Mouse (Mus musculus) right cerebral cortex, postnatal 10 days (tissue): ENCODE results near the gene Fcmr.

Experiments used
- DNase-seq, 2 experiments: peaks; one replicate each; pipeline ENCODE4 v3.0.0; 2021; ENCODE audit warnings: low spot score in 2 of 2

Fcmr gene

DNA sequence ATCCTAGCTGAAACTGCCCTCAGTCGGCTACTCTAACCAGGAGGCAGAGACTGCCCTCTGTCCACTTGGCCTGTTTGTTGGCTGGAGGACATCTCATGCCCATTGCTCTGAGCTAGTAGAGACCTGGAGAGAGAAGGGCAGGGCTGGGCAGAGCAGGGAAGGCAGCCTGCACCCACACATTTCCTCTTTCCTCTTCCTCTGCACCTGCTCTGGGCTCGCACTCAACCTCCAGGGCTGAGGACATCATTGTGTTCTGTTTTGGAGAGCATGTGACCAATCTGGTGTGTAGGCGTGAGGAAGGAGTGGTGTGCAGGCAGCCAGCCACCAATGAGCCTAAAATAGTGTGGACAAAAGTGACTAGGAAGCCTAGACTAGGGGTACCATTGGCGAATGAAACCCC lies 1.2 kb upstream of the Fcmr start:
- no peak for DNase-seq

DNA sequence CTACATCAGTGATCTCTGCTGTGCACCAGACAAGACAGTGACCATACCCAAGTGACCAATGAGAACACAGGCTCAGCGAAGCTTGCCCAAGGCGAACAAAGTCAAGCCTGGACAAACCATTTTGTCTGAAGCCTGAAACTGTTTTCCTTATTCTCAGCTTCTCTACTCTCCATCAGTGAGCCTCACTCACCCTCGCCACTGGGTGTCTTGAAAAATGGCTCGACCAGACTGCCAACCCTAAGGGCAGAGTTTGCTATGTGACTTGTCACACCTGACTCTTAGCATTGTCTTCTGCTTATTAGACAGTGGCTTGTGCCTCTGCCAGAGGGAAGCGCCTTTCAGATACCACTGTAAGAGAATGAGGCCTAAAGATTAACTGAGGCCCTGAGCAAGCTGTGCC lies 728 bp upstream of the Fcmr start:
- DNase-seq = no peak

- DNase-seq = no peak
These were observed 7.4 kb downstream of the Fcmr start for GRCm38 (mm10) chr1:130872912-130873311.

DNA sequence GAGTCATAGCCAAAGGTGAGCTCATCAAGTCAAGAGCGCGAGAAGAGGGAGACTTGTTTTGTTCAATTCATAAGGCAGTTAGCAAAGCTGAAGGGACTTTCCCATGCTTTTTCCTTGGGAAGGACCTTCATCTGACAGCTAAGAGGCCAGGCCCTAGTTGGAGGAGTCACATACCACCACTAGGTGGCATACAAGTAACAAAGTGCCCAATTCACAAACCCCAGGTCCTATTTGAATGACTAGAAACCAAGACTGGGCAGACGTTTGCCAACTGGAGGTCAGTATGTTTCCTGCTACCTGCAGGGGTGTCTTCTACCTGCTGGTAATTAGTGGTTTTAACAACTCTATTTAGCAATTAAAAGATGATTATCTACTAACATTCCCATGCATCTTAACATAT lies 9.7 kb downstream of the Fcmr start:
- peak; percentile 45 to 50 for DNase-seq

DNA sequence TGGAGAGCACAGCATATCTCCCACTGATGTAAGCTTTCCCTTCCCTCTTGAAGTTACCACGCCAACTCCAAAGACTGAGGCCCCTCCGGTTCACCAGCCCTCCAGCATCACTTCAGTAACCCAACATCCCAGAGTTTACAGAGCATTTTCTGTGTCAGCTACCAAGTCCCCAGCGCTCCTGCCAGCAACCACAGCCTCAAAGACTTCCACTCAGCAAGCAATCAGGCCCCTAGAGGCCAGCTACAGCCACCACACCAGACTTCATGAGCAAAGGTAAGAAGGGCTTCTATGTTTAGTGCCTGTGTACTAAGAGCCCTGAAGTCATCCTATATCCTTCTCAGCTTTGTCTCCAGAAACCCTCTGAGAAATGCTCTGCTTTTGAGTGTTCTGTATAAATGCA lies 10.4 kb downstream of the Fcmr start:
- no peak for DNase-seq

GRCm38 (mm10) chr1:130876931-130877509 lies 11.6 kb downstream of the Fcmr start:
- DNase-seq = peak; percentile 66 to 77

DNA sequence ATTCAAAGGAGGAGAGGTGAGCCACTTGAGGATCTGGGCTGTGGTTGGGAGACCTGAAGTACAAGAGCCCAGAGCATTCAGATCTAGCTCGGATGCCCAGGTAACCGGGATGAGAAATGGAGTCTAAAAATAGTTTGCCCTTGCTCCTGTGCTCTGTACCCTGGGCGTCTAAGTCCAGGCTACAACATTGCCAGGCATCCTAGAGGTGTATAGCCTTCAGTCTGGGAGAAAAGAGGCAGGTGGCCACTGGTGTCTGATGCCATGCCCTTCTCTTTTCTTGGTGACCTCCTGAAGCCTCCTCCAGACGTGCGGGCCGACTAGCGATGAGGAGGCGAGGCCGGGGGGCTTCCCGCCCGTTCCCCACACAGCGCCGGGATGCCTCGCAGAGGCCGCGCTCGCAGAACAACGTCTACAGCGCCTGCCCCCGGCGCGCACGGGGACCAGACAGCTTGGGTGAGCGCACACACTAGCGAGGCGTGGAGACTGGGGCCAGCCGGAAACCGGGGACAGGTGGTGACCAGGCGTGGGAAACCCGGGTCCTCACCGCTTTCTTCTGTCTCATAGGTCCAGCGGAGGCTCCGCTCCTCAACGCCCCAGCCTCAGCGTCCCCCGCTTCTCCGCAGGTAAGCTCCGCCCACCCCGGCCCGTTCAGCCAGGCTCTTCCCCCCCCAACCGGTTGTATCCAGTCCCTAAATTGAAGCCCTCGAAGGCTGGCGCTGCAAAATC lies 12.6 kb downstream of the Fcmr start:
- peak in 1 of 2 experiments; percentile 25 for DNase-seq

DNA sequence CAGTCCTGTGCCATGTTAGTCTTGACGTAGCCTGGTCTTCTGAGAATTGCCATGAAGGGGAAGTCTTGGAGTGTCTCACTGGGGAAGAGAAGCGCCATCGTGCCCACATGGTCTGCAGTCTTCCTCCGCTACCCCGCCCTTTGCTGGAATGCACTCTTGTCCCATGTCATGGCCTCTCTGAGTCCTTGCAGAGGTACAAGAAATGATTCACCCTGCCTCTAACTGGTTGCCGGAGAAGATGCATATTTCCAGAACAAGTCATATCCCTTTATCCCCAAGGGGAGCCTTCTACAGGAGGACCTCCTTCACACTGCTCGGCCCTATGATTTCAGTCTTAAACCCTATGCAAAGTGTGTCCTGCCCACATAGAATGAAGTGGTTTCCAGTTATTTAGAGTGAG lies 14.5 kb downstream of the Fcmr start:
- DNase-seq = no peak

GRCm38 (mm10) chr1:130883146-130883545 lies 17.7 kb downstream of the Fcmr start:
- no peak for DNase-seq

DNA sequence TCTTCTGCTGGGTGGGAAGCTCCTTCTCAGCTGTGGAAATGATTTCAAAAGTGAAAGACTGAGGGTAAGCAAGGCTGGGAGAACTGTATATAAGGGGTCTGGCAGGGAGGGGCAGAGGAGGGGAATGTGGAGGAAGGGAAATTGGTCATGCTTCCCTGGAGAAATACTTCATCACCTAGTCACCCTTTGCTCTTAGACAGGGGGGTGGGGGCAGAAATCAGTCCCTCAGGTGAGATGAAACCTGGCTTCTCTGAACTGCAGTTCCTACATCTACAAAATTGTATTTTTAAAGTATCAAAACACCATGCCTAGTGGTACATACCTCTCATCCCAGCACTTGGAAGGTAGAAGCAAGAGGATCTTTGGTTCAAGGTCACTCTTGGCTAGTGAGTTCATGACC lies 21.9 kb downstream of the Fcmr start, which contains the start of gene Il24:
Gene Il24 (minus strand): TSS at position 101 of the 400 bp plus-strand sequence.
- no peak for DNase-seq

GRCm38 (mm10) chr1:130892446-130892845 lies 27.0 kb downstream of the Fcmr start:
- no peak for DNase-seq

DNA sequence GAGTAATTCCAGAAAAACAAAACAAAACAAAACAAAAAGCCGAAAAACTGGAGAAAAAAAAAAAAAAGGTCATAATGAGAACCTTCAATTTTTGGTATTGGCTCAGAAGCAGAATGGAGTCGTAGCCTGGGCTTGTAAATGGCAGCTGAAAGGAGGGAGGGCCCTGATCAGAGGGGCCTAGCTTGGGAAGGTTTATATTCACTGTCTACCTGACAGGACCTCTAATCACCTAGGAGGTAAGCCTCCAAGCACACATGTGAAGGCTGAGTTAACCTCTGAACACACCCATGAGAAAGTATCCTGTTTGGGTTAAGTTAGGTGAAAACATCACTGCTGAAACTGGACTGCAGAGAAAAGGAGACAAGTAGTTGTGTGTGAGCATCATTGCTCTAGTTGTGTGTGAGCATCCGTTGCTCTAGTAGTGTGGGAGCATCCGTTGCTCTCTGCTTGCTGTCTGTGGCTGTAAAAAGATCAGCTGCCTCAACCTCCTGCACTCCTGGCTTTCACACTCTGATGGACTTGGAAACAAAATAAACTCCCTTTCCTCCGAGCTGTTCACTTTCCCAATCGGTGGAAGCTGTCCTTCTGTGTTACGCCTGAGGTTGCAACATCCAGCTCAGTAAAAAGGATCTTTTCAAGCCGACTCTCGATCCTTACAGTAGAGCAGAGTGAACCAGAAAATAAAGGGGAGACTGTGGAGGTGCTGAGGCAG lies 28.0 kb downstream of the Fcmr start:
- no peak for DNase-seq

DNA sequence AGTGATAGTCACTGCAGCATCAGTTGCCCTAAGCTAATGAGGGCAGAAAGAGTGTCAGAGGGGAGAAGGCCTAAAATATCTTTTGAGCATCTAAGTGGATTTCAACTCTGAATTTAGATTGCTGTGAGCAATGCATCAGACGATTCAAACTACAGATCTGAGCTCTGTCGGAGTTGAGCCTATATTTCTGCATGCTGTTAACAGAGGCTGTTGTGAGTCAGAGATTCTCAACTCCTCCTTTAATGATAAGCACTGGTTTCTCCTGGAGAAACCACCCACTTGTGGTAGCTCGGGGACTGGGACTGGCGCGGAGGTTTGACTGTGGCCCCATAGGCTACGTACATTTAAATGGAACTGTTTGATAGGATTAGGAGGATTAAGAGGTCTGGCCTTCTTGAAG lies 29.0 kb downstream of the Fcmr start:
- no peak for DNase-seq

DNA sequence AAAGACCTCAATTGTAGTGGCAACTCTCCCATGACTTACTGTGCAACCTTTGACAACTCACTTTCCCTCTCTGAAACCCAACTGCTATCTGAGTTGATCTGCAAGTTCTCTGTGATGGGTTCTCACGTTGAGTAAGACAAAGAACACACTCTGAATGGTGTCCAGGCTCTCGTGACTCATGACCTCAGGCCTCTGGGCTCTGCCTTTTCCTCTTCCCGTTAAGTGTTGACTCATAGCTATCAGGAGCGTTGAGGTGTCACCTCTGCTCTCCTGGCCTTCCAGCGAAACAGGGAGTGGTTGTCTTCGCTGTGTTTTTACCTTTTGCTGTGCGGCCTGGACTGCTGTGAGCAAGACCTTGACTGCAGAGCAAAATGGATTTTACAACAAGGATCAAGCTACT lies 37.0 kb downstream of the Fcmr start:
- DNase-seq = no peak

- no peak for DNase-seq
These were observed 46.0 kb downstream of the Fcmr start, which contains the start of gene Il20 for GRCm38 (mm10) chr1:130911401-130912010. Il20 (minus strand) TSS chr1:130911451.

GRCm38 (mm10) chr1:130918323-130918980 lies 53.0 kb downstream of the Fcmr start:
- no peak for DNase-seq

DNA sequence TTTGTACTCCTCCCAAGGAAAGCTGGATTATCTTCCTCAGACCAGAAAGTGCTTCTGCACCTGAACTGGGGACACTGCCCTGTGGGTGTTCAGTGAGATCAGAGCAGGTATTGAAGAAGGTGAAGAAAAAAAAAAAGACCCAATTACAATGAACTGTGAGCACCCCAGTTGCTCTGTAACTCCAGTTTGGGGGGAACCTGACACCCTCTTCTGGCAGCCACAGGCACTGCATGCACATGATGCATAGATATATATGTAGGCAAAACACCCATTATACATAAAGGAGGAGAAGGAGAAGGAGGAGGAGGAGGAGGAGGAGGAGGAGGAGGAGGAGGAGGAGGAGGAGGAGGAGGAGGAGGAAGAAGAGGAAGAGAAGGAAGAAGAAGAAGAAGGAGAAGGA lies 61.0 kb downstream of the Fcmr start:
- no peak for DNase-seq
